Mouse (Mus musculus): Measurements from ENCODE around the gene Birc5. TPM values are rescaled to one million over a fixed set of nuclear protein-coding genes. Genes with fewer than 3 reads are reported as not detected.
A peak's percentile ranks its signal among the peaks of the same experiment; 100 is the strongest.

Birc5 gene
- polyA plus RNA-seq, 1 experiment = 69.8 TPM

DNA sequence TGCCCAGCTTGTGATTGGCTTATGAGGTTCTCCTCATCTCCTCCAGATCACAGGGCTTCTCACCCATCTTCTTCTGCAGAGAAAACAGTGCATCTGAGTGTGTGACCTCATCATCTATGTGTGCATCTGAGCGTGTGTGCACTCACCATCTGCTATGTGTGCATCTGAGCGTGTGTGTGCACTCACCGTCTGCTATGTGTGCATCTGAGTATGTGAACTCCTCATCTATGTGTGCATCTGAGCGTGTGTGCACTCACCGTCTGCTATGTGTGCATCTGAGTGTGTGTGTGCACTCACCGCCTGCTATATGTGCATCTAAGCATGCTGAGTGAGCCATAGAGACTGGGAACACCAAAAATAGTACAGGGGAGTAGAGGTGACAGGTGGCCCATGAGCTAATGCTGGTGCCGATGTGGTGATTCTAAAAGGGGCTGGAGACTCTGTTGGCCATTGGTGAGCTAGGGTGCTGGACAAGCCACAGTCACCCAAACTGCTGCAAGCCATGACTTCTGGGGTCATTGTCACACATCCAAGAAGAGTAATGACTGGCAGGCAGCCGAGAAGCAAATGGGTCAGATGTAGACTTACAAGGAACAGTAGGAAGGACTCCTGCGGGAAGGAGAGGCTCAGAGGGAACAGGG lies 31.4 kb downstream of the Birc5 start:
- Histone ChIP-seq H3K36me3 (replicated peaks; ENCODE audit: low read length) (no peaks in the 10 kb centered on the region), H3K4me3 (replicated peaks) (peak overlapping the region; percentile 57), H3K27me3 (replicated peaks) (peaks cover 42% of the 10 kb centered on the region), H3K9me3 (no peaks in the 10 kb centered on the region), H3K4me1 (peaks cover 75% of the 10 kb centered on the region)
- TF ChIP-seq GATA1 (IDR thresholded peaks at IDR 0.05; ENCODE audit: borderline replicate concordance, low read length) (no peak), FLI1 (IDR thresholded peaks at IDR 0.05; ENCODE audit: low read length) (no peak)

- Histone ChIP-seq H3K27me3 (replicated peaks) (peaks cover 46% of the 10 kb centered on the region), H3K4me1 (peaks cover 75% of the 10 kb centered on the region), H3K9me3 (no peaks in the 10 kb centered on the region), H3K36me3 (replicated peaks; ENCODE audit: low read length) (no peaks in the 10 kb centered on the region), H3K4me3 (replicated peaks) (peak overlapping the region; percentile 29)
- TF ChIP-seq GATA1 (IDR thresholded peaks at IDR 0.05; ENCODE audit: borderline replicate concordance, low read length) (no peak), FLI1 (IDR thresholded peaks at IDR 0.05; ENCODE audit: low read length) (no peak)
These were observed 31.9 kb downstream of the Birc5 start for GRCm38 (mm10) chr11:117880977-117881358.

- H3K9me3 ChIP-seq = no peaks in the 10 kb centered on the region
- peaks cover 49% of the 10 kb centered on the region for H3K27me3 ChIP-seq (replicated peaks)
- peaks cover 72% of the 10 kb centered on the region for H3K4me1 ChIP-seq
- no peak overlapping the region for H3K4me3 ChIP-seq (replicated peaks)
- no peaks in the 10 kb centered on the region for H3K36me3 ChIP-seq (replicated peaks; ENCODE audit: low read length)
- no peak for TF ChIP-seq GATA1 (IDR thresholded peaks at IDR 0.05; ENCODE audit: borderline replicate concordance, low read length)
- TF ChIP-seq FLI1 (IDR thresholded peaks at IDR 0.05; ENCODE audit: low read length) = no peak
These were observed 32.7 kb downstream of the Birc5 start for GRCm38 (mm10) chr11:117881787-117882186.

GRCm38 (mm10) chr11:117882208-117882607 lies 33.2 kb downstream of the Birc5 start:
- H3K36me3 ChIP-seq (replicated peaks; ENCODE audit: low read length) = no peaks in the 10 kb centered on the region
- peaks cover 51% of the 10 kb centered on the region for H3K27me3 ChIP-seq (replicated peaks)
- no peaks in the 10 kb centered on the region for H3K9me3 ChIP-seq
- H3K4me3 ChIP-seq (replicated peaks) = no peak overlapping the region
- peaks cover 68% of the 10 kb centered on the region for H3K4me1 ChIP-seq
- TF ChIP-seq FLI1 (IDR thresholded peaks at IDR 0.05; ENCODE audit: low read length) = no peak

- Histone ChIP-seq H3K4me3 (replicated peaks) (no peak overlapping the region), H3K27me3 (replicated peaks) (peaks cover 73% of the 10 kb centered on the region), H3K4me1 (peaks cover 48% of the 10 kb centered on the region), H3K9me3 (no peaks in the 10 kb centered on the region), H3K36me3 (replicated peaks; ENCODE audit: low read length) (no peaks in the 10 kb centered on the region)
- TF ChIP-seq GATA1 (IDR thresholded peaks at IDR 0.05; ENCODE audit: borderline replicate concordance, low read length) (no peak), FLI1 (IDR thresholded peaks at IDR 0.05; ENCODE audit: low read length) (no peak)
These were observed 36.9 kb downstream of the Birc5 start for GRCm38 (mm10) chr11:117886000-117886399.

DNA sequence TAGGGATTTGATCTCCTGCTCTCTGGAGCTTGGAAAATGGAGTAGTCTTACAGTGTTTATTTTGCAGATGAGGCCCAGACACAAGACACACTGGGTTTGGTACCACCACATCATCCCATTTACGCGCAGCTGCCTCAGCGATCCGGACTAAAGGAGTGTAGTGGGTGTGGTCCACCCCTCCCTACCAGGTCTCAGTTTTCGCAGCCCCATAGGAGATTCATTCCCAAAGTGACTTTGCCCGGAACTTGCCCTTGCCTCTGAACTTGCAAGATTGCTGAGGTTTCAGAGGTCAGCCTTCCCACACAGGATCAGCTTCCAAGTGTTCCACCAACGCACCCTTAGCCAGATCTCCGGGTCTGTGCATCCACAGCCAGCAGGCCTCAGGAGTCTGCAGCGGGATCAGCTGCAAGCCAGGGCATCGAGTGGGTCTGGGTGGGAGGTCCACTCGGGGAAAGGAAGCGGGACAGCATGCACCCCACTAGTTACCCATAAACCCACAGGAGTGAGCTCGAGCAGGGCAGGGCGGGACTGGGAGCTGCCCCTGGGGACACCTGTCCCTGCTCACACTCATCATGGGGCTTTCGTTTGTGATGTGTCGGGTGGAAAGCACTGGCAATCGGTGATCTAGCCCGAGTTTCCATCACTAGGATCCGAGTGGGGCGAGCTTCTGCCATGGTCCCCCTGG lies 39.3 kb downstream of the Birc5 start:
- TF ChIP-seq GATA1 (IDR thresholded peaks at IDR 0.05; ENCODE audit: borderline replicate concordance, low read length) (no peak), FLI1 (IDR thresholded peaks at IDR 0.05; ENCODE audit: low read length) (no peak)
- H3K9me3 ChIP-seq = no peaks in the 10 kb centered on the region
- peaks cover 72% of the 10 kb centered on the region for H3K27me3 ChIP-seq (replicated peaks)
- no peaks in the 10 kb centered on the region for H3K36me3 ChIP-seq (replicated peaks; ENCODE audit: low read length)
- H3K4me1 ChIP-seq = peaks cover 43% of the 10 kb centered on the region
- no peak overlapping the region for H3K4me3 ChIP-seq (replicated peaks)

DNA sequence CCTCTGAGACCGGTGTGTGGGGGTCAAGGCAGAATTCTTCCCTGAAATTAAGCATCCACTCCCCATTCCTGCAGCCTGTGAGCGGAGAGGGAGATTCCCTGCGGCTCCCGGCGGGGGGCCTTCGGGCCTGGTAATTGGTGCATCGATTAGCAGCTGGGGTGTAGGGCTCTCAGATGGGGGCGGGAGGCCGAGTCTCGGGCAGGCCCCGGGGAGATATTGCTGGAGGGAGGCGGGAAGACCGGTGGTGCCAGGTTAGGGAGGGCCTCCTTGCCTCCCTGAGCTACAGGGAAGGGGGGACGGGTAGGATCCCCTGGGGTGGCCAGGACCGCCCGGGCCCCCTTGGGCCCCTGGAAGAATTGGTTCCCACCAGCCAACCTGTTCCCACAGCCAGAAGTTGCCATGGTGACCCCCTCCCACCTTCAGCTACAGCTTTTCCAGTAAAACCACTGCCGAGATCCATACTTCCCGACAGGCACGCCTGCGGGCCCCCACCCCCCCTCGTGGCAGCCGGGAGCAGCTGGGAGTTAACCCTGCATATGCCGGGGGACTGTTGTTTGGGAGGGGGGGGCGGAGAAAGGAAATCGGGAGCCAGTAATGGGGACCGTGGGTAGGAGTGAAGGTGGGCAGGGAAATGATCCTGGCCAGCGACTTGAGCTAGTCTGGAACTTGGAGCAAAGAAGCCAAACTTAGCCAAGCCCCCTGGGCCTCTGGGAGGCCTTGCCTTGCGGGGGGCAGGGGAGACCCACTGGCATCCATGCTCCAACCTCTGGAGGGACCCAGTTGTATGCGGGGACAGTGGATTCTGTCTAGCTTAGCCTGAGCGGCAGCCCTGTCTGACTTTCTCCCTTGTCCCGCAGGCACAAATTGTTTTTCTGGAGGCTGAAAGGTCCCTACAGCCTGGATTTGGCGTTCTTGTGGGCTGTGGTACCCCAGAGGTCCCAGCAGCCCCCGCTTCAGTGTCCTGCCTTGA lies 40.1 kb downstream of the Birc5 start:
- no peak overlapping the region for H3K4me3 ChIP-seq (replicated peaks)
- H3K36me3 ChIP-seq (replicated peaks; ENCODE audit: low read length) = no peaks in the 10 kb centered on the region
- TF ChIP-seq GATA1 (IDR thresholded peaks at IDR 0.05; ENCODE audit: borderline replicate concordance, low read length) (no peak), FLI1 (IDR thresholded peaks at IDR 0.05; ENCODE audit: low read length) (no peak)
- no peaks in the 10 kb centered on the region for H3K9me3 ChIP-seq
- peaks cover 48% of the 10 kb centered on the region for H3K4me1 ChIP-seq
- H3K27me3 ChIP-seq (replicated peaks) = peaks cover 68% of the 10 kb centered on the region

- no peak overlapping the region for H3K4me3 ChIP-seq (replicated peaks)
- H3K4me1 ChIP-seq = peaks cover 55% of the 10 kb centered on the region
- peaks cover 61% of the 10 kb centered on the region for H3K27me3 ChIP-seq (replicated peaks)
- TF ChIP-seq FLI1 (IDR thresholded peaks at IDR 0.05; ENCODE audit: low read length) (no peak), GATA1 (IDR thresholded peaks at IDR 0.05; ENCODE audit: borderline replicate concordance, low read length) (no peak)
- no peaks in the 10 kb centered on the region for H3K9me3 ChIP-seq
- H3K36me3 ChIP-seq (replicated peaks; ENCODE audit: low read length) = no peaks in the 10 kb centered on the region
These were observed 40.9 kb downstream of the Birc5 start for GRCm38 (mm10) chr11:117889887-117890340.

DNA sequence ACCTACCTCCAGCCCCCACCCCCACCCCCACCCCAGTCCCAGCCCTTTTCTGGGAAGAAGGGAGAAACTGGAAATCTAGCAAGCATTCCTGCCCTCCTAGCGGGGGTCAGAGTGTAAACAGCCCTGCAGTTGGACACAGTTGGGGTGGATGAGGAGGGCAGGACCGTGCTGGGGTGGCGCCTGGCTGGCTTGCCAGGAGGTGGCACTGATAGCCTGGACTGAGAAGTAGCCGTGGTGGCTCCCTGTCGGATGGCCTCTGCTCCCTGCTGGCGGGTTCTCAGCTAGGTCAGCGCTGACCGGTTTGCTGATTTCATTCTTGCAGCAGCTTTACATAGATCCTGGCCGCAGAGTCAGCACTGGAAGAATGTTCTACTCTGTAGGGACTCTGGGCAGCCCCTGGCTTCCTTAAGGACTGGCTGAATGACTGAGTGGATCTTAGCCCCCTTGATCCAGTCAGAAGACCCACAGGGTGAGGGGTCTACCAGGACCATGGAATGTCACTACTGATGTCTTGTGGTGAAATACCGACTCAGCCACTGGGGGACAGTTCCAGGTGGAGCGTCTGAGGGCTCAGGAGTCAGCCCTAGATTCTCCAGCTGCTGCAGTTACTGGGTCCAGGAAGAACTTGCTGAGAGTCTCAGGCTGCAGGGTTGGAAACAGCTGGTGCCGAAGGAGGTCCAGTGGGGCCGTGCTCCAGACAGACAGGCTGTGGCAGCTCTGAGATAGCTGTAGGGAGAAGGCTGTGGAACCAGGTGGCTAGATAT lies 41.6 kb downstream of the Birc5 start:
- no peaks in the 10 kb centered on the region for H3K36me3 ChIP-seq (replicated peaks; ENCODE audit: low read length)
- peak overlapping the region; percentile 31 for H3K4me3 ChIP-seq (replicated peaks)
- no peak for TF ChIP-seq FLI1 (IDR thresholded peaks at IDR 0.05; ENCODE audit: low read length)
- no peak for TF ChIP-seq GATA1 (IDR thresholded peaks at IDR 0.05; ENCODE audit: borderline replicate concordance, low read length)
- H3K4me1 ChIP-seq = peaks cover 61% of the 10 kb centered on the region
- H3K9me3 ChIP-seq = no peaks in the 10 kb centered on the region
- peaks cover 63% of the 10 kb centered on the region for H3K27me3 ChIP-seq (replicated peaks)

All from megakaryocyte, embryonic 14.5 days (primary cell).